Mouse (Mus musculus) heart, postnatal 14 days (tissue): ENCODE measurements around the gene Dpf1. TPM values are rescaled to one million over a fixed set of nuclear protein-coding genes. Genes with fewer than 3 reads are reported as not detected.

Experiments
- DNase-seq, 2 experiments: peaks; one replicate each; pipeline ENCODE4 v3.0.0; 2021 to 2022
- intact Hi-C: fragments of 180-260 bp; cut with DNase I; formaldehyde crosslinking; loops from one replicate; pipeline ENCODE4 v1.15.1; 2025
- total RNA-seq, 2 experiments: library from RNA; stranded (reverse); gene quantifications; 2 replicates each; pipeline ENCODE4 v1.2.3; 2021

Dpf1 gene
- total RNA-seq, 2 experiments from 2014 or later = 0.19 to 1.2 TPM

- intact Hi-C loops = loop anchor here (5.0 kb wide), 1 partner anchor 216 kb away; no protein-coding TSS in a partner anchor
- no peak for DNase-seq
Observed at GRCm38 (mm10) chr7:29306619-29307018, 2.9 kb downstream of the Dpf1 start.

DNA sequence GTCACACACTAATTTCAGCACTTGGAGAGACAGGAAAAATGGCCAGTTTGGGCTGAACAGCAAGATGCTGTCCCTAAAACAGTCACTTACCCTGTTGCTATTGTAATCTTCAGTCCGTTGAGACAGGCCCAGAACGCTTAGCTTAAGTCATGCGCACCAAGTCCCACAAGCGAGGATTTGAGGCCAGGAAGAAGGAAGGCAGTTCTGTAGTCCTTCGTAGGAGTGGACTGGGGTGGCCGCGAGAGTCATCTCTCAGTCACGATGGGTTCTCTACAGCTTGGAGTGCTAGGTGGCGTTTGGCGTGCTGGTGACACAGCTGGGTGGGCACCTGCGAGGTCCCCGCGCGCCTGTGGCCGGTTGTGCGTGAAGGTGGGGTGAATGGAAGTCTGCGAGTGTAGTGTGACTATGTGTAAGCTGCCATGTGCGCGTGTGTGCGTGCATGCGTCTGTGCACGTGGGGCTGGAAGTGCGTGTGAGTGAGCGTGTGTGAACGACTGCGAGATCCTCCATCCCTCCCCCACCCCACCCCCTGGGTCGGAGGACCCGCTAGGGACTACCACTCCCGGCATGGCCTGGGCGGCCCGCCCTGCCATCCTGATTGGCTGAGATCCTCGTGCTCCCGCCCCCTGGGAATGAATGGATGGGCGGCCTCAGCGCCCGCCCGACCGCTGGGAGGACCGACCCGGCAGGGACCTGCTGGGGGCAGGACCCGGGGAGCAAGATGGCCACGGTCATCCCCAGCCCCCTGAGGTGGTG, 3.8 kb downstream of the Dpf1 start:
- intact Hi-C loops = loop anchor here (5.0 kb wide), 1 partner anchor 215 kb away; no protein-coding TSS in a partner anchor
- peak; percentile 91 to 95 for DNase-seq

GRCm38 (mm10) chr7:29309221-29309721, 5.5 kb downstream of the Dpf1 start:
- intact Hi-C loops = loop anchor here (5.0 kb wide), 1 partner anchor 213 kb away; no protein-coding TSS in a partner anchor
- DNase-seq = peak; percentile 48 to 52

DNA sequence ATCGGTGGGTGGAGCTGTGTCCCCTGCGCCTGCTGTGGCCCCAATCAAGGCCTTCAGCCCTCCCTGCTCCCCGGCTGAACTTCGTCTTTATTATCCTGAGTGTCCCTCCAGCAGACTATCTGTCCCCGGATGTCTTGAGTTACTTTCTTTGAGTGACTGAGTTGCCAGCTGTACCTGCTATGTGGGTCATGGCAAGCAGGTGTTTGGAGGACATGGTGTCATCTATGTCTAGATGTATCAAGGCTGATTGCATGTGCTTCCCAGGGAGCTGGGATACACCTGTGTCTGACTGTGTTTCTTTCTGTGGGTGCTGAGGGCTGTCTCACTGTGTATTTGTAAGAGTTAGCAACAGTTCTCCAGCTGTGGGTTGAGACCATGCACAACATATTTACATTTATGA, 6.0 kb downstream of the Dpf1 start:
- intact Hi-C loops = loop anchor here (5.0 kb wide), 1 partner anchor 213 kb away; no protein-coding TSS in a partner anchor
- DNase-seq = no peak

DNA sequence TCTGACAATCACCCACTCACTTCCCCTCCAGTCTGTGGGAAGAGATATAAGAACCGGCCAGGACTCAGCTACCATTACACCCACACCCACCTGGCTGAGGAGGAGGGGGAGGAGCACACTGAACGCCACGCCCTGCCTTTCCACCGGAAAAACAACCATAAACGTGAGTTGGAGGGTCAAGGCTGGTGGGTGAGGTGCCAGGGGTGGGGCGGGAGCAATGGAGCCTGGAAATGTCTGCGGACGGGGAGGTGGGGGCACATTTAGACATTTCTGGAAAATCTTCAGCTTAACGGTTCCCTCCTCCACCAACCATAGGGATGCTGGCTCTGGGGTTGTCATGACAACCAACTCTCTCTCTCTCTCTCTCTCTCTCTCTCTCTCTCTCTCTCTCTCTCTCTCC, 9.3 kb downstream of the Dpf1 start:
- no peak for DNase-seq
- intact Hi-C loops = no loop called here

- DNase-seq = no peak
- intact Hi-C loops = no loop called here
Observed at GRCm38 (mm10) chr7:29313572-29314261, 10.0 kb downstream of the Dpf1 start.

GRCm38 (mm10) chr7:29314844-29315628, 11.3 kb downstream of the Dpf1 start:
- intact Hi-C loops = no loop called here
- DNase-seq = no peak

DNA sequence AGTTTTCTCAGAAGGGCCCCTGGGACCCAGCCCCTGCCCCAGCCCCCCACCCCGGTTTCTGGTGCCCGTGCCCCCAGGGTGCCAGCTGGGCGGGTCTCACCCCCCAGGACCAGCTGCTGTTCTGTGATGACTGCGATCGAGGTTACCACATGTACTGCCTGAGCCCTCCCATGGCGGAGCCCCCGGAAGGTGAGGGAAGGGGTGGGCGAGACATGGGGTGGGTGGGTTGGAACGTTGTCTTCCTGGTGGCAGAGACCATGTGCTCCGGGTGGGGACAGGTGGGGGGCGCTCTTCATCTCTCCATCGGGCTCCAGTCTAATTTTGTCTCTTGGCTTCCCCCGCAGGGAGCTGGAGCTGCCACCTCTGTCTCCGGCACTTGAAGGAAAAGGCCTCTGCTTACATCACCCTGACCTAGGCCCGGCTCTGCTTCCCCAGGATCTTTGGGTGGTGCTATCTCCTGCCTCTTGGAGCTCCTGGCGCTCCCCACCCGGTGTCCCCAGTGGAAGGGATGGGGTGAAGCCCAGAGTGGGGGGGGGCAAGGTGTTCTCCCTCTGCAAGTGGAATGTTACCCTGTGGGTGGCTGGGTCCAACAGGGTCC, 12.5 kb downstream of the Dpf1 start:
- no peak for DNase-seq
- intact Hi-C loops = no loop called here

GRCm38 (mm10) chr7:29316976-29317375, 13.2 kb downstream of the Dpf1 start:
- intact Hi-C loops = no loop called here

GRCm38 (mm10) chr7:29317558-29317957, 13.8 kb downstream of the Dpf1 start:
- intact Hi-C loops = no loop called here
- DNase-seq = peak; percentile 46 to 54

More at GRCm38 (mm10) chr7:29316976-29317375, 13.2 kb downstream of the Dpf1 start:
- DNase-seq = peak; percentile 53 to 56

- intact Hi-C loops = no loop called here
- peak; percentile 52 to 53 for DNase-seq
Observed at GRCm38 (mm10) chr7:29318115-29318911, 14.6 kb downstream of the Dpf1 start.

DNA sequence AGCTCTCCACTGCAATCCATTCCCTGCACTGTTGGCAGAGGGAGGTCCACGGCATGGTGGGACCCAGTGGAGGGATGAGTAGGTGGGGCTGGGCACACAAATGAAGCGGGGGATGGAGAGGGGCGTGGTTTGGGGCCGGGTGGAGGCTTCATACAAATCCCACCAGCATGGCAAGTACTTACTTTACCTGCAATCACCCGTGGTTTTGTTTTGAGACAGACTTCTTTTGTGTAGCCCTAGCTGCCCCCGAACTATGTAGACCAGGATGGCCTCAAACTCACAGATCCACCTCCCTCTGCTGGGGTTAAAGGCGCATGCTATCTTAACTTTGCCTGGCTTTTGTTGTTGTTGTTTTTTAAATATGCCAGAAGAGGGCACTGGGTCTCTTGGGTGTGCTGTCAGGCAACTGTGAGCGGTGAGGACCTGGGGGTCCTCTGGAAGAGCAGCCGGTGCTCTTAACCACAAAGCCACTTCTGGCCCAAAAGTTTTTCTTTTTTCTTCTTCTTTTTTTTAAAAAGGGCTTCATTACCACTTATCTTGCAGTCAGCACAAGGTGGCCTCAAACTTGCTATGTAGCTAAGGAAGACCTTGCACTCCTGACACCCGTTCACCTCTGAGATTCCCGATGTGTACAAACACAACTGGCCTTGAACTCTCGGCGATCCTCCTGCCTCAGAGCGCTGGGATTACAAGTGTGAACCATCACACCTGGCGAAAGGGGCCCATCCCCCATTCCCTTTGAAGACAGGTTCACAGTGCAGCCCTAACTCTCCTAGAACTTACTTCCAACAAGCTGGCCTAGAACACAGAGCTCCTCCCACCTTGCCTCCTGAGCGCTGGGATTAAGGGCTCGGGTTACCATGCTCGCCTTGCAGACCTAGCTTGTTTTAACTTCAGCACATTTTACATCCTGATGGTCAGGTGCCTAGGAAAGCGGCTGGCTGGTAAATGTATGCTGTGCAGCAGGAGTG, 15.9 kb downstream of the Dpf1 start:
- intact Hi-C loops = no loop called here

DNA sequence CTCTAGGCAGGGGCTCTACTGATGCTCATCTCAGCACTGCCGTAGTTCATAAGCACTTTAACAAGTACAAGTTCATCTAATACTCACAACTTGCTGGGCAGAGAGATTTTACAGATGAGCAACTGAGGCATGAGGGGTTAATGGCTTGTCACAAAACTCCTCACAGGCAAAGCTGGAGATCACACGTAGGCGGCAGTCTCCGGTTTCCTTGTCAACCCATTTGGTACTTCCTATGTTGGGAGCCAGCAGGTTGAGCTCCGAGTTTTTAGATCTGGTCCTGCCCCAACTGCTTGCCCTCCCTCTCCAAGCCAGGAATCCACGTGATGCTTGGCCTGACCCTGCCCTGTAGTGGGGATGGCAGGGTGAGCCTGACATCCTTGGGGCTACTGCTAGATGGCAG, 23.3 kb downstream of the Dpf1 start:
- intact Hi-C loops = no loop called here
- DNase-seq = no peak

More for the DNA sequence above, 15.9 kb downstream of the Dpf1 start:
- no peak for DNase-seq

DNA sequence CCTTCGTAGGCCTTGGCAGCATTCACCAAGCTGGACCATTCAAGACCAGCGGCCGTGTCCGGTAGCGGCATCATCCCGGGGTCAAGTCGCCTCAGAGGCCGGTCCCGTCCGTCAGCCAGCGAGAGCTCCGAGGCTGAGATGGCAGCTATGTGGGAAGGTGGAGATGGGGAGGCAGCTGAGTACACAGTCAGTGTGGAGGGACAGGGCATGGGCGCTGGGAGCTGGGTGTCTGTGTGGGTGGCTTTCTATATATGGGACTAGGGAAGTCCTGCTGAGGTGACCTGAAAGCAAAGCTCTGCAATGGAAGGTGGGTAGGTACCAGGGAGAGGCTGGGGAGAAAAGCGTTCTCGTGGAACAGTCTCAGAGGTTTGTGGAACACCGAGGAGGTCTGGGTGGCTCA, 25.2 kb downstream of the Dpf1 start:
- intact Hi-C loops = no loop called here
- no peak for DNase-seq

DNA sequence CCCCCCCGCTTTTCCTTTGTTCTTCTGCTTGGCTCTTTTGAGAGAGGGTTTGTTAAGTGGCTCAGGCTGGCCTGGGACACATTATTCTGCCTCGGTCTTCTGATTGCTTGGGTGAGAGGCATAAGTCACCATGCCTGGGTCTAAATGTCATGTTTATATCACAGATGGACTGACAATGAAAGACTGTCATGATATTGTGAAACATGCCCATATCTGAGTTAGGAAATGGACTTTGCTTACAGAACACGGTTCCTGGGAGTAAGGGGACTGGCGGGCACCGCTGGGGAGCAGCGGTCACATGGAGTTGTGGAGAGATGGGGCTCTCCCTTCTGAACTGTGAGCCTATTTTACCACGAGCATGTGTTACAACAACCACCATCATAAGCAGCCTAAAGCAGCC, 30.4 kb downstream of the Dpf1 start:
- intact Hi-C loops = no loop called here
- no peak for DNase-seq

DNA sequence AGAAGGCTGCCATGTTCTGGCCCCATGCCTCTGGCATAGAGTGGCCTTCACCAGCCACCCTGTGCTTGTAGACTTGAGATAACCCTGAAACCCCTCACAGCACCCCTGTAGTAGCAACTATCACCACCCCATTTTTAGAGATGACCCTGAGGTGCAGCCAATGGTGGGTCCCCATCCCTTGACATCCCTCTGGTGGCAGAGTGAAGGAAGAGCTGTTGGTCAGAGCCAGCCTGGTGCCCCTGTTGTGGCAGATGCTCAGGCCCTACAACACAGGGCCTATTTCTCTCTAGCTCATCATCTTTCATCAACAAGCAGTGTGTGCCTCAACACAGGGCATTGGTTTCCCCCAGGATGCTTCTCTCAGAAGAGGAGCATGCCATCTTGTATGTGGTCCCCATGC, 31.5 kb downstream of the Dpf1 start:
- no peak for DNase-seq
- intact Hi-C loops = no loop called here

GRCm38 (mm10) chr7:29335841-29336671, 32.3 kb downstream of the Dpf1 start:
- intact Hi-C loops = no loop called here
- DNase-seq = no peak
